Mouse (Mus musculus) lung, adult 18-20 months (tissue): Measurements from ENCODE around the gene Stard10.

Source experiments
- DNase-seq, 2 experiments: peaks; one replicate each; pipeline ENCODE4 v3.0.0; 2022; ENCODE audit warnings: mixed read lengths in 2 of 2

The Stard10 gene

DNA sequence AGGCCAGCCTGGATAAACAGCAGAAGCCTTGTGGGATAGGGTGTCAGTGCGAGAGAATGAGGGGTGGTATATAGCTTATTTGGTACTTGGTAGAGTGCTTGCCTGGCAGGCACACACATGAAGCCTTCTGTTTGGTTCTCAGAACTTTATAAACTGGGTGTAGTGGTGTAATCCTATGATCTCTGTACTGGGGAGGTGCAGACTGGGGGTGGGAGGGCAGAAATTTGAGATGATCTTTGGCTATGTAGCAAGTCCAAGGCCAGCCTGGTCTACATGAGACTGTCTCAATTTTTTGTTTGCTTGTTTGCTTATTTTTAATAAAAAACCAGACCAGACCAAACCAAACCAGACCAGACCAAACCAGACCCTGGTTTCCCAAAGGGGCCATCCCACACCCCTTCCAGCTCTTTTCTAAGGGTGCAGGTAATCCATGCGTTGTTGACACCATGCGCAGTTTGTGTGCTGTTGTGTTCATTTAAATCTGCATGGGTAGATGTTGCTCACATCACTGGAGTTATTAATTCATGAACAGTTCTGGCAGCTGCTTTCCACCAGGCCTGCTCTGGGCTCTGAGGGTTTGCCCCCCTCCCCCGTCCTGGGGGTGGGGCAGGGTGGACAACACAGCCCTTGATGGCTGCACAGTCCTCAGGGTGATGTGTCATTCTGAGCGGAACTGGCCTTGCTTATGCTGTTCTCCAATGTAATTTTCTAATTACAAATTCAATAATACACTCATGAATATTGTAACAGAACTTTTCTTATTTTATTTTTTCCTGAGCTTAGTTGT, 15.4 kb downstream of the Stard10 start:
- DNase-seq = no peak

GRCm38 (mm10) chr7:101335228-101335627, 18.3 kb downstream of the Stard10 start:
- DNase-seq = no peak

GRCm38 (mm10) chr7:101336686-101337085, 19.8 kb downstream of the Stard10 start:
- no peak for DNase-seq

DNA sequence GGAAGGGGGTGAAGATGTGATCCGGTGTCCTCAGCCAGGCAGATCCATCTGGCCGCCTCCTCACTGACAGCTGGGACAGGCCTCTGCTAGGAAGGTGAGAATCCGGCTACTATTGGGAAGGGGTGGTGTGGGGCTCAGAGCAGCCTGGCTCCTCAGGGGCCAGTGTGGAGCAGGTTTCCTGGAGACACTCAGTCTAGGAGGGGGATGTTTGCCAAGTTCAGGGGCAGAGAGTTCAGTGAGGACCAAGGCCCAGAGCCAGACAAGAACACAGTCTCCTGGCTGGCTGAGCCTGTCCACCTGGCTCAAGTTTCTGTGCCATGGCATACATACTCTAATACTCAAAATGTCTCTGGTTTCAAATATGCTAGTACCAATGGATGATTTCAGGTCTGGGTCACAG, 20.5 kb downstream of the Stard10 start:
- no peak for DNase-seq

DNA sequence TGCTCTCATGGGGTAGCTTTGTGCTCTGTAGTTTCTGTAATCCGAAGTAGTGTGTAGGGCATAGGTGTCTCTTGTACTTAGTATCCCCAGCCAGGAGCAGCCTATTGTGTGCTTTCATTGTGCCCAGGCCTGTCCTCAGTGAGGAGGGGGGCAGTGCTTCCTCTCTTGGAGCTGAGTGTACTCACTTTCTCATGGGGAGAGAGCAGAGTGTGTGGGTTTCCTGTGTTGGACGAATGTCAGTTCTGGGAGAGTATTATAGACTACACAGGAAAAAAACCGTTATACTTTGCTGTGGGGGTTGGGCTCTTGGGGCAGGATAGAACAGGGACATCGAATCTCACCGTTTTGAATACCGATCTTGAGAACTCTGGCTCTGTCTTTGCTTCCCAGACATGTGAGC, 24.5 kb downstream of the Stard10 start:
- DNase-seq = no peak

GRCm38 (mm10) chr7:101343135-101343534, 26.2 kb downstream of the Stard10 start:
- DNase-seq = no peak

DNA sequence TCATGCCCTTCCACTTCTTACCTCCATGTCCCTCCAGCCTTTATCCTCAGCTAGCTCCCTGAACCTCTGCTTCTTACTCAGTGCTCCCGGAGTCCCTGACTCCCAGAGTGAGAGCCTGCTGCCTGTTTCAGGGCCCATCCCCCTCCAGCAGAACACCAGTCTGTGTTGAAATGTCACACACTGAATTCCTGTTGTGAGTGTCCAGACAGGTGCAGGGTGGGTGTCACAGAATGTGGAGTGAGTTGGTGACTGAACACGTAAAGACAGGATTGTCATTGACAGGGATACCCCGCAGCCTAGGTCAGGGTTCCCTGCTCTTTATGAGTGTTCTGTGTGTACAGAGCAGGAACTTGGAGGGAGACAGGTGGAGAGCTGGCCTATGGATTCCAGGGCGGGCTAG, 28.0 kb downstream of the Stard10 start:
- no peak for DNase-seq

DNA sequence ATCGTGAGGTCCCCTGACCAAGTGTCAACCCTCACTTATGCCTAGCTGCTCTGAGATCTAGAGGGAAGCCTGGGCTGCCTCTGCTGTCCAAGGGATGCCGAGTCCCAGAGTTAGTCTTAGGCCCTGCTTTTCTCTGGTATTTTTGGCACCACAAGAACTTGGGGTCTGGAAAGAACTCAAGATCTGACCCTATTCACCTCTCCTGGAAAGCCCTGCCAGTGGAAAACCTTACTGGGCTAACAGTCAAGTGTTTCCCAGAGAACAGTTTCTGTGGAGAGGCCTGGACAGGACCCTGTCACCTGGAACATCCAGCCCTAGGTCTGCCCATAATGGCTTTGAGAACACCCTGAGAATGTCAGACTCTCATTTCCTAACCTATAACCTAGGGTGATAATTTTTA, 30.1 kb downstream of the Stard10 start:
- DNase-seq = no peak

GRCm38 (mm10) chr7:101347767-101348270, 30.9 kb downstream of the Stard10 start, which contains the start of gene Arap1:
Gene Arap1, plus strand, starts transcription at chr7:101348067.
- DNase-seq = peak; percentile 69 to 75

DNA sequence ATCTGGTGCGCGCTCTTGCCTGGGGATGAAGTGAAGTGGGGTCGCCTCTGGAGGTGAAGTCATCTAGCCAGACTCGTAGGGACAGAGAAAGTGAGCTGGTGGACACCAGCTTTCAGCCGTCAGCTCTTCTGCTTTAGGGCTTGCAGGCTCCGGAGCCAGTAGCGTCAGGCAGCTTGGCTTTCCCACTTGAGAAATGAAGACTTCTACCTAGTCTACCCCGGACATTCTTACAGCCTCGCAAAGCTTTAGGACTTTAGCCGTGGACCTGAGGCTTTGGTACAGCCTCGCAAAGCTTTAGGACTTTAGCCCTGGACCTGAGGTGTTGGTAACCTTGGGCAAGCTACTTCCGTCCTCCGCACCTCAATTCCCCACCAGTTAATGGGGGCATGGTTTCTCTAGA, 31.4 kb downstream of the Stard10 start:
- no peak for DNase-seq

DNA sequence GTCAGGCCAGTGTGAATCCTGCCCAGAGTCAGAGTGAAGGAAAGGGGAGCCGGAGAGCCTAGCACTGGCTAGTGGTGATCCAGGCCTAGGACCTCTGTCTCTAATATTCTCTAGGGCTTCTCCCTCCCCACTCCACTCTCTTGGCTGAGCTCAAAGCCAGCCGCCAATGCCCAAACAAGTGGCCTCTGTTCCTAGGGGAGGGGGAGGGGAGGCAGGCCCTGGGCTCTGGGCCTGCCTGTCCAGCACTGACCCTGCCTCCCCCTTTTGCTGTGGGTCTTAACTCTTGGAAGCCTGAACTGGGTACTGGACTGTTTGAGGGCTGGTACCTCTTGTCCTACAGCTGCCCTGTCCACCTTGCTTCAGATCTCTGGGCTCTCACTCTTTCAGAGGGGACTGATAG, 33.0 kb downstream of the Stard10 start:
- DNase-seq = no peak

DNA sequence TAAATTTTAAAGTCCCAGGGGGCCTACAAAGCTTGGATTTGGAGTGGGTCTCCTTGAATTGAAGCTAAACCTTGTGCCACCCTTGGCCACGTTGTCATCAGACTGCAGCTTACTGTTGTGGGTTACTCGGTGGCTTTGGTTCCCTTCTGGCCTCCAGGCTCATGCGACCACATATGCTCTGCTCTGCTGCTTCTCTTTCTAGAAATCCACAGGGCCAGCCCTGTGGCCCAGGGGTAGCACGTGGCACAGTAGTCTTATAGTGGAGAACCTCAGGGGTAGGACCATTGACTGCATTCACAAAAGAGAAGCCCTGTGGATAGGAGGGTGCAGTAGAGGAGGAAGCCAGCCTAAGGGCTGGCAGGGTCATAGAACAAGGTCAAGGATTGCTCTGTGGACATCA, 35.5 kb downstream of the Stard10 start:
- DNase-seq = no peak

- DNase-seq = peak; percentile 58 to 70
These were observed 37.5 kb downstream of the Stard10 start for GRCm38 (mm10) chr7:101354423-101354822.

DNA sequence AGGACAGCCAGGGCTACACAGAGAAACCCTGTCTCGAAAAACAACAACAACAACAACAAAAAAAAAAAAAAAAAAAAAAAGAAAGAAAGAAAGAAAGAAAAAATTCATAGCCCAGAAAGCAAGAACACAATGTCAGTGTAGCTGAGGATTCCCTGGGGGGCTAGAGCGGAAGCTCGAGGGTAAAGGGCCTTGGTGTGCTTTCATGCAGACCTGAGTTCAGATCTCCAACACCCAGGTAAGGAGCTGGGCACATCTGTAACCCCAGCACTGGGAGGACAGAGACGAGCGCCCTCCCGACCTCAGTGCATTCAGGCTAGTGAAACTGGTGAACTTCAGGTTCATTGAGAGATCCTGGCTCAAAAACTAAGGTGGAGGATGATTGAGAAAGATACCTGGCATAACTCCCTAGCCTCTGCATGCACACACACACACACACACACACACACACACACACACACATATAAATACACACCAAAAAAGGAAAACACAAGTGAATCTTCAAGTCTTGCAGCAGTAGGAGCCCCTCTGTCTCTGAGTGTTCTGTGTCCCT, 38.7 kb downstream of the Stard10 start:
- DNase-seq = no peak

GRCm38 (mm10) chr7:101356868-101357267, 40.0 kb downstream of the Stard10 start:
- peak in 1 of 2 experiments; percentile 35 for DNase-seq

- no peak for DNase-seq
These were observed 43.5 kb downstream of the Stard10 start for GRCm38 (mm10) chr7:101360406-101360805.

DNA sequence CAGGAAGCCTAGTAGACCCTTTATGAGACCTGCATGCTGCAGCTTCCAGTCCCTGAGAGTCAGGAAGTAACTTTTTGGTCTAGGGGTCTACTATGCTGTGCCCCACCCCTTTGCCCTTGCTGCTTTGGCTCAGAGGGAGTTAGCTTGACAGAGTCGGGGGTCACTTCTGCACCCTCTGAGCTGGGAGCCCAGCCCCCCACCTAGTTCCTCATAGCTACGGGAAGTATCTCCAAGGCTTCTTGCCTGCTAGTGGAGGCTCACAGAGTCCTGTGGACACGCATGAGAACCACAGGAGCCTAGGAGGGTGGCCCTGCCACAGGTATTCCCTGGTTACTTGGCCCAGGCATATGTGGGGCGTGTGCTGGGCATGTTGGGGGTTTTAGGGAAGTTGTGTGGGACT, 44.1 kb downstream of the Stard10 start:
- no peak for DNase-seq

GRCm38 (mm10) chr7:101361767-101362166, 44.9 kb downstream of the Stard10 start:
- no peak for DNase-seq

- no peak for DNase-seq
These were observed 45.9 kb downstream of the Stard10 start for GRCm38 (mm10) chr7:101362791-101363191.

DNA sequence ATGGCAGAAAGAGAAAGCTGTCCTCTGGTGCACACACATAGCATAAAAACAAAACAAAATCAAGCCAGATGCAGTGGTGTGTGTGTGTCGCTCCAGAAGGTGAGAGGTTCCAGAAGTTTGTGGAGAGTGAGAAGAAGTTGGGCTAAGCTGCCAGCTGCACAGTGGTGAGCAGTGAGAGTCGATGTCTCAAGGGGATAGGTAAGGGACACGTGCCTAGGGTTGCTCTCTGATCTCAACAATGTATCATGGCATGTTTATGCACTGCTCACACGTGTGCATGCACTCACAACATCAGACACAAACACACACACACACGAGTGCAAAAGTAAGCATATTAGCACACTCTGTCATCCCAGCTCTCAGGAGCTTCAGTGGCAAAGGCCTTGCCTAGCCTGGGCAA, 47.0 kb downstream of the Stard10 start:
- DNase-seq = no peak

- no peak for DNase-seq
These were observed 51.3 kb downstream of the Stard10 start for GRCm38 (mm10) chr7:101367901-101368852.

- no peak for DNase-seq
These were observed 52.8 kb downstream of the Stard10 start for GRCm38 (mm10) chr7:101369666-101370065.

GRCm38 (mm10) chr7:101373082-101373481, 56.2 kb downstream of the Stard10 start:
- no peak for DNase-seq
